Mouse (Mus musculus) left cerebral cortex, postnatal 10 days (tissue): Measurements from ENCODE around the gene Fcer1g. TPM values are rescaled to one million over a fixed set of nuclear protein-coding genes. Genes with fewer than 3 reads are reported as not detected.
A peak's percentile ranks its signal among the peaks of the same experiment; 100 is the strongest.

Experiments used
- DNase-seq, 2 experiments: peaks; one replicate each; pipeline ENCODE4 v3.0.0; 2021 to 2022; ENCODE audit warnings: low spot score in 2 of 2, mixed read lengths in 1 of 2; ENCODE audit errors: extremely low spot score in 1 of 2
- intact Hi-C: fragments of 180-260 bp; cut with DNase I; formaldehyde crosslinking; loops from one replicate; pipeline ENCODE4 v1.15.1; 2025
- total RNA-seq, 2 experiments: library from RNA; stranded (reverse); gene quantifications; 2 replicates each; pipeline ENCODE4 v1.2.3; 2021

The Fcer1g gene
- total RNA-seq = 10 to 100 TPM; 11.9 to 13.4 TPM

DNA sequence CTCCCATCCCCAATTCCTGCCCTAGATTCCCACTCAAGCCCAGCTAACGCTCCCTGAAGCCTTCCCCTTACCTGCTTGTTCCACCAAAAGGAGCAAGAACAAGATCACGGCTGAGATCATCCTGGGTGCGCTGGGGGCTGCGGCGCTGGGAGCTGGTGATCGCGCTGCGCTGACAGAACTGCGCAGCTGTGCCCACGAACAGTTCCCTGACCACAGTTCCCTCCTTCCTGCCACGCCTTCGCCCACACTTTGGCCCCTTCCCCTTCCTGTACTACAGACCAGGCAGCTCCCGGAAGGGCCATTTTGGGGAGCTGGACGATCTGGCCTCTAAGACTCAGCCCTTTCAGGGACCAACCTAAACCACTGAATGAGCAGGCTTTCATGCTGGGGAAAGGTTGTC, at the start of gene Fcer1g:
Fcer1g (minus strand) TSS at position 240 of the 400 bp plus-strand sequence.
- intact Hi-C loops = no loop called here
- DNase-seq = peak in 1 of 2 experiments; percentile 60

DNA sequence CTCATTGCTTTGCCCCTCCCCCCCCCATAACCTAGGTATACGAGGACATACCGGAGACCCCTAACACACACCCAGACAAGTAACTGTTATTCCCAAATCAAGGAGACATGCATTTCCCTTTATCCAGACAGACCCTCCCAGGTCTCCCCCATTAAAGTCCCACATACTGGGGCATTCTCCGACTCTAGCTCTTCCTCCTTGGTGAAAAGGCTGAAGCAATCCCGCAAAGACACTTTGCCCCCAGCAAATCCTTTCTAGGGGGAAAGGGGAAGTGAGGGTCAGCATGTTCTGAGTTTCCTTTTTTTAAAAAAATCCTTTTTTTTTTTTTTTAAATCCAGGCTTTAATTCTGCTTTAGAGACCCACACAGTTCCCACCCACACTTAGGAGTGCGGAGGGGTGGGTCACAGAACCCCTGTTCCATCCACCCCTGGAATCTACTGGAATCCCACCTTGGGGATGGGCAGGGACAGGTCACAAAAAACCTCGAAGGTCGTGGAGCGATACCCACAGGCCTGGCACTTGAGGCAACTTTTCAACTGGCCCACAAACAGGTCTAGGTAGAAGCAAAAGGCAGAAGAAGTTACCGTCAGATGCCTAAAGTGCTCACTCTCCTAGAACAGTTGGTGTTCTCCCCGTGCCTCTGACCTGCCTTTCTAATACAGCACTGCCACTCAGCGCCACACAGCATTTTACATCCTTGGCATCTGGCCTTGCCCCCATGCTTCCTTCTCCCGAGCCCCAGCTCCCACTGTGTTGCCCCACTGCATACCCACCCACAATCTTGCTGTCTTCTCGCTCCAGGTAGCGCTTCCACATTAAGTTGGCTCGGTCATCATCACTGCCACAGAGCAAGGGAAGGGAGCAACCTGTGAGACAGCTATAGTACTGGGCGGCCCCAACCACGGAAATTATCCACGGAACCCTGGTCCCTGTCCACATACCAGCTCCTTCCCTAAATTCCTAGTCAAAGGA, 49.3 kb upstream of the Fcer1g start:
- intact Hi-C loops = no loop called here
- DNase-seq = no peak

DNA sequence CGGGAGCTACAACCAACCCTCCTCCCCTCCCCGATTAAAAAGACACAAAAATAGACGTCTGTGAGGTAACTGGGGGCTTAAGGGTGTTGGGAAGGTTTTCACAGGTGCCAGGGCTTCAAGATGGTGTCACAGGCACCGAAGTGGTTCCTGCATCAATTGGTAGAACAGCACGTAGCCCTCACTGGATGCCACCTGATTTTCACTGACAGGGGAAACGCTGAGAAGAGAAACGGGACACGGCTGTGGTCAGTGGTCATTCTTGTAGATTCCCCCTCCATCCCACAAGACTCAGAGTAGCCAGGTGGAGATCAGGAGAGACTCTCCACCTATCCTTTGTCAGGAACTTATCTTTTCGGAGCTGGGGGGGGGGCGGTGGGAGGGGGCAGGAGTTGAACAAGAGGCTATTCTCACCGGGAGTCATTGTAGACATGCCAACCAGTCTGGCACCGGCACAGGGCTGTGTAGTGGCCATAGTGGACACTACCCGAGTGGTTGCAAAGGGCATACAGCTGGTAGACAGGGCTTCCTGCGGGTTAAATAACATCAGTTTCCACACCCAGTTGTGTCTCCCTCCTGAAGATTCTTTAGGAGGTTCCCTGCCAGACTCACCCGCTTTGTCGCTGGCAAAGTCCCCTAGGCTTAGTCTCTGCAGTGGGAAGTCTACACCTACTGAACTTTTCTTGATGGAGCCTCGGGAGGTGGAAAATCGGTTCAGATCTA, 48.1 kb upstream of the Fcer1g start:
- intact Hi-C loops = no loop called here
- no peak for DNase-seq

DNA sequence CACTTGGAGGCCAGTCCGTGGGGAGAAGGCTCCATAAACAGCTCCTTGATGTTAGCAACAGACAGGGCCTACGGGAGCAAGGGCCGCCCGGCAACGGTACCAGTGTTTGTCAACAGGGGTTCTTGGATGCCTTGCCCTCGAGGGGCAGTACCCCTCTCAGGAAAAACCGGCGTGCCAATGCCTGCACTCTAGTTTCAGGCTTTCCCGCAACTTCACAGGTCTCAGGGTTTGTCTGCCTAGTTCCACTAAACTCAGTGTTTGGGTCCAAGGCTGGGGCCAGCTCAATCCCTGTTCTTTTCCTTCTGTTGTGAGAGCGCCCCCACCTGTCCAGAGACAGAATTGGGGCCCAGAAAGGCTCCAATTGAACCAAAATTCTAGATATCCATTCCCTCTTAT, 47.4 kb upstream of the Fcer1g start:
- DNase-seq = peak; percentile 54 to 83
- intact Hi-C loops = no loop called here

DNA sequence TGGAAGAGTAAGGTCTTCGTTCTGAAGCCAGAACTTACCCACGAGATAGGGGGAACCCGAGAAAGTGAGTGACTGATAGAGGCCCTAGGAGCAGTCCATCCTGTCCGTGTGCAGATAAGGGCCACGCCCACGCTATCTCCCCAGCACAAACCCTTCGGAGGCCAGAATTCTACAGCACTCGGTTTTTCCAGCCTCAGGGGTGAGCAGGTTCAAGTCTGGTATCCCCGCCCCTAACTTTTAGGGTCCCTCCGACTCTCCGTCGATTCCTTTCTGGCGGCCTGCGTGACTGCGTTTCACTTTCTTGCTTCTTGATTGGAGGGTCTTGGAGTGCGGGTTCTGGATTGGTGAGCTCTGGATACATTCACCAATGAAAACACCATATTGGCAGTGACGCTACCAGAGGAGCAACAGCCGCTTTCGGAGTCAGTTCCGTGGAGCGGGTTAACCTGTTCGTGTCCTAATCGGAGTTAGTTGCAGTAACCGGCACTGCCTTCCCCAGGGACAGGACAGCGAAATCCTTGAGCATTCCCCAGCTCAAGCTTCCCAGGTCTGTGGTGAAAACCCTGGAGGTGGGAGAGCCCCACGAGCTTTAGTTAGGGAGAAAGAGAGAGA, 46.9 kb upstream of the Fcer1g start, which contains the start of gene Ppox:
Ppox (minus strand) TSS at position 271 of the 612 bp plus-strand sequence.
- intact Hi-C loops = no loop called here
- DNase-seq = peak; percentile 92 to 96

DNA sequence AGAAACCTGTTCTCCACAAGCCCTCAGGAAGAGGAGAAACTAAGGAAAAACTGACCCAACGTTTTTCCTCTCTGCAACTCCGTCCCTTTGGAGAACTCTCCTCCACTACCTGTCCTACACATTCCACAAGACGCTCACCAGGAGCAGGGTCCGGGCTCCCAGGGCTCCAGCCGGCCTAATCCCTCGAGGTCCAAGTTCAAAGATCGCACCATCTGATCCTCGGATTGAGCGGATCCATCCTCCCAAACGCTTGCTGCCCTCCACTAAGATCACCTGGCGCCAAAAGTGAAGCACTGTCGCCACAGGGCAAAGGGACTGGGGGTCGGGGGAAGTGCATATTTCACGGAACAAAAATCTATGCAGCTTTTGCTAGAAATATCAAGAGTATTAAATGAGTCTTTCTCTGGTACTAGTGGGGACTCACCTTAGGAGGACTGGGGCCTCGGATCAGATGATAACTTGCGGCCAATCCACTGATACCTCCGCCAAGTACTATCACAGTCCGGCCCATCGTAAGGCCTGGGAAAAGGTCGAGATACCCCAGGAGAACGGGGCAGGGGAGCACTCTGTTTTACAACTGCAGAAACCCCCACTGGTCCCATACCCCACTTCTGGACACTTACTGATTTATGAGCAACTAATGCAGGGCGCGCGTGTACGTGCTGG, 46.2 kb upstream of the Fcer1g start:
- no peak for DNase-seq
- intact Hi-C loops = no loop called here

DNA sequence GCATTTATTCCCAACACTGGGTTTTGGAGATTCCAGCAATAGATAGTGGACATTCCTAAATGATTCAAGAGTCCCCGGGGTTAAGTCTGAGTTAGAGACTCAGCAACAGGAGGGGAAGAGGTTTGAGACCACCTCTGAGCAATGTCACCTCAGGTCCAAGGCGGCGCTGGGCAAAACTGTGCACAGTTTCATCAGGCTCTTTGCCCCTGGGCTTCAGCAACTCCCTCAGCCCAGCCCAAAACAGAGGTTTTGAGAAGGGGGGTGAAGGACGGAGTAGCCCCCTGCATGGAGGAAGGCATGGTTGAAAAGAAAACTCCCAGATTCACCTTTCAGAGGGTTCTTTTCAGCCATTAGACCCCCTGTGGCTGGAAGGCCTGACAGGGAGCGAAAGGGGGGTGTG, 45.6 kb upstream of the Fcer1g start:
- intact Hi-C loops = no loop called here
- DNase-seq = no peak

DNA sequence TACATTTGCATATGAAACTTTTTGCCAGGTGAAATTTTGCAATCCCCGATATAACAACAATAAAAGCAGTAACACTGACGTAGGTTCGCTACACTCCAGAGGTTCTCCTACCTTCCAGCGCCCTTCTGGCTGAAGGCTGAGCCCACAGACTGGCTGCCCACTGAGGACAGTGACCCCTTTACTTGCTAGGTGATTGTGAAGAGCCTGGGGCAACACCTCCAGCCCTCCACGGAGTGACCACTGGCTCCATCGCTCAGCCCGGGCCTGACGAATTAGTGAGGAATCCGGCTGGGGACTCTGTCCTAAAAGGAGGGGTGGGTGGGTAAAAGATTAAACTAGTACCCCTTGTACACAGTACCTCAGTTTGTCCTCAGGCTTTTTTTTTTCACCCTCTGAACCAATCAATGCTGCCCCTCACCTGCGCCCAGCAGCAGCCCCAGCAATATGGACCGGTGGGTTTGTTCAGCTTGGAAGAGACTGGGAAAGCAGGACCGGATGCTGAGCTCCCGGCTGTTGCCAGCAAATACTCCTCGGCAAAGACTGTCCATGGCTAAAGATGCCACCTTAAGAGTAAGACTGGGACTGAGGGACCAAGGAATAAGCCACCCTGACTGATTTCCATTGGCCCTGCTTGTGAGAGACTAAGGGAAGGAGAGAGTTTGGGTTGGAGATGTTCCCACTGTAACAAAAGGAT, 45.0 kb upstream of the Fcer1g start:
- intact Hi-C loops = no loop called here
- no peak for DNase-seq

DNA sequence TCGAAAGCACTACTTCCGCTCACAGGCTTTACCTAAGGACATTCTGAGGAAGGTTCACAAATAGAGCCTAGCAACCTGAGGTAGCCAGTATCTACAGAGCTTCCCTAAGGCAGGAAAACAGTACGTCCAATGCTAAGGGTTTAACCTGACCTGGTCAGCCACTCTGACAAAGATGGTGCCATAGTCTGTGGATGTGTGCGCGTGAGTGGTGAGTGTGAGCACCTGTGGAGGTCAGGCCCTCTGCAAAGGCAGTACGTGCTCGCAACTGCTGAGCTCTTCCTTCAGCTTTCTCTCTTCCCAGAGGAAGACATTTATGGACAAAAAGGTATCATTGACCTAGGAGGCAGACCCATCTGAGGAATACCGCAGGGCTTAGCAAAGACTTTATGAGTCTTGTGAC, 44.3 kb upstream of the Fcer1g start:
- DNase-seq = no peak
- intact Hi-C loops = no loop called here

DNA sequence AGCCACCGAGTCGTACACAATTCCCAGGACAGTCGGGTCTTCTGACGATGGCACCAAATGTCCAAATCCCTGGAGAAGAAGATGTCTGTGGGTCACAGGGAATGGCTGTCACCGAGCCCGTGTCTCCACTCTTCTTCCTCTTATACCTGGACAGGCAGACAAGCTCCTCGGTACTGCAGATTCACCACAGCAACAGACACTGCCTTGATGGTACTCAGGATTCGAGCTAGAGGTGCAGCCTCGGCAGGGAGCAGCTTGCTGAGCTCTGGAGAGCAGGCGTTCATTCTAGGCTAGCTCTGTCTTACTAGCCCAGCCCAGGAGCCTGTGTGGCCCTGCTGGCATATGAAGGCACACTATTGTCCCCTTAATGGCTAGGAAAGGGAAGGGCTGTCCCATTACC, 43.6 kb upstream of the Fcer1g start:
- intact Hi-C loops = no loop called here
- no peak for DNase-seq

DNA sequence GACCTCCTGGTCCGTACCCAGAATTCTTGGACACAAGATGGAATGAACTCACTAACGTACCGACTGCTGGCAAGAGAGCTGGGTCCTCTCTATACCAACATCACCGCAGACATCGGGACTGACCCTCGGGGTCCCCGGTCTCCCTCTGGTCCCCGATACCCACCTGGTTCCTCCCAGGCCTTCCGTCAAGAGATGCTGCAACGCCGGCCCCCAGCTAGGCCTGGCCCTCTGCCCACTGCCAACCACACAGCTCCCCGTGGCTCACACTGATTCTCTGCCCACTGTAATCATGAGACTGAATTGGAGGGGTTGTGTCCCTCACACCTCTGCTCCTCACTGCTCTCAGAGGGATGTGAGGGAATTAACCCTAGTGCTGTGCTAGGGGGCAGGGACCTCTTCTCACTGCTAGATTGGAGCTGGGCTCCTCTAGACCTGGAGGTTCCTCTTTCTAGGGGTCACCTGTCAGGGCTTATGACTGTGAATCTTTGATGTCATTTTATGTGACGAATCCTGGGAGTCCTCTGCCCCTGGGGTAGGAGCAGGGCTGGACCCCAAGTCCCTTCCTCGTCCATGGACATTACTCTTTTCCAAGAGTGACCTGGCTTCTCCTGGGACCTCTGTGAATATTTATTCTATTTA, 42.1 kb upstream of the Fcer1g start:
- intact Hi-C loops = no loop called here
- DNase-seq = no peak

DNA sequence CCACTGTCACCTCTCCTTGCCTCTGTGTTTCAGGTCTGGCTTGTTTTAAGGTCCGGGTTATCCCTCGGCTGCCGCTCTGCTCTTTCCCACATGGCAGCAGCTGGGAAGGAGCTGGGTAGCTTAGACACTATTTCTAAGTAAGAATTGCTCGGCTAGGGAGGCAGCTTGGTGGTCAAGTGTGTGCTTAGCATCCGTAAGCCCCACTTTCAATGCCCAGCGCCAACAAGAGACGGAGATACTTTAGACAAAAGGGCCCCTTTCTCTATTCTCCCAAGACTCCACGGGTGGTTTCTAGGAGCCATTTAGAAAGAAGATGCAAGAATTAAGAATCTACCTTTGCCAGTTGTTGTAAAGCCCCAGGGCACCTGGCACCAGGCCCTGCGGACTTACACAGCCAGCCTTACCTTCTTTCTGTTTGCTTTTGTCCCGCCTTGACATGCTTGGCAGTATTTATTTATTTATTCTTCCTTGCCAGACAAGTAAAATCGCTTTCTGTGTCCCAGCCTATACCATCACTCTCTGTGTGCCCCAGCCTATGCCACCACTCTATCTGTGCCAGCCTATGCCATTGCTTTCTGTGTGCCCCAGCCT, 41.1 kb upstream of the Fcer1g start:
- DNase-seq = no peak
- intact Hi-C loops = no loop called here

DNA sequence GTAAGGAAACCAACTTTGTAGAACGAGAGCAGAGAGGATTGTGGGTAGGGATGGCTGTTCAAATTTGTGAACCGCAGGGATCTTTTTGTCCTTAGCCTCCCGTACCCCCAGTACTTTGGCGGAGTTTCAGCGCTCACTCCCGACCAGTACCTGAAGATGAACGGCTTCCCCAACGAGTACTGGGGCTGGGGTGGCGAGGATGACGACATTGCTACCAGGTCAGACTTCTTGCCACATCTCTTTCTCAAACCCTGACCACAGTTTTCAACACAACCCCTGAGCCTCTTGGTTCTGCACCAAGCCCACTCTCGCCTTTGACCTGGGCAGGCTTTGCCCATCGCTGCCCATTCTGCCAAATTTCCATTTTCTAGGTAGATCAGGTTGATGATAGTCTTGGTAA, 40.0 kb upstream of the Fcer1g start:
- intact Hi-C loops = no loop called here
- DNase-seq = no peak

DNA sequence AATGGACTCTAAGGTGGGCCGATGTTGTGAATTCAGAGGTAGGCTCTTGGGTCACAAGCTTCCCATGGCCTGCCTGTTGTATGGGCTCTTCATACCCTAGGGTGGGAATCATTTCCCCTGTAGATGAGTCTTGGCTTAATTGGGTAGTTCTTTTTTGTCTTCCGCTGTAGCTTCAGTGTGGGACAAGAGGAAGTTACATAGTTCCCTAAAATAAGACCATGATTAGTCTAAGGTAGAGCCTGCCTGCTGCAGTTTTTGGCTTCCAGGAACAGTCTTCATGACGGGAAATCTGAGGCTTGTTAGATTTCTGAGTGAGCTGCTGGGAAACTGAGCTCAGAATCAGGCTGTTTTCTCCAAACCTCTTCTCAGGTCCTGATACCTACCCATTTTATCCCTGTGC, 37.9 kb upstream of the Fcer1g start:
- intact Hi-C loops = no loop called here
- no peak for DNase-seq

DNA sequence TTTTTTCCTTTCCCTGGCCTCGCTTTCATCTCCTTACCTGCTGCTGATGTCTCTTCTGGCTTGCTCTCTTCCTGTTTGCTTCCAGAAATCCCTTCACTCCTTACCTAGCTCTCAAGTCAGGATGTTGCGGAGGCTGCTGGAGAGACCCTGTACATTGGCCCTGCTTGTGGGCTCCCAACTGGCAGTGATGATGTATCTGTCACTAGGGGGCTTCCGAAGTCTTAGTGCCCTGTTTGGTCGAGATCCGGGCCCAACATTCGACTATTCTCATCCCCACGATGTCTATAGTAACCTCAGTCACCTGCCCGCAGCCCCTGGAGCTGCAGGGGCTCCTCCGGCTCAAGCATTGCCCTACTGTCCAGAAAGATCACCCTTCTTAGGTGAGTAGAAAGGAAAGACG, 37.5 kb upstream of the Fcer1g start:
- intact Hi-C loops = no loop called here
- DNase-seq = no peak

DNA sequence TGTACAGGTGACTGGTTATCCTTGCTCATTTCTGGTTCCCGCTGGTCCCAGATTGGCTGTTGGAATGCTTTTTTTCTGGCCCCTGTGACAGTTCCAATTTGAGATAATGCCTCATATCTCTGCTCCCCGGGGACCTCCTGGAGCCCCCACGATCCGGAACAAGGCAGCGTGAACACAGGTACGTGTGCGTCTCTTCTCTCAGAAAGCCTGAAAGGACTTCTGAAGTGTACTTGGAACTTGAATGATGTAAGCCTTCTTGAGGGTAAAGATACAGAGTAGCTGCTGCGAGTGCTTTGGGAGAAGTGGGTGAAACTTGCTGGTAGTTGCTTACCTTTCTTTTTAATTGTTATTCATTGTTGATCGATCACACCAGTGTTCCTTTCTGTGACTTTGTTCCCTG, 37.0 kb upstream of the Fcer1g start:
- intact Hi-C loops = no loop called here

DNA sequence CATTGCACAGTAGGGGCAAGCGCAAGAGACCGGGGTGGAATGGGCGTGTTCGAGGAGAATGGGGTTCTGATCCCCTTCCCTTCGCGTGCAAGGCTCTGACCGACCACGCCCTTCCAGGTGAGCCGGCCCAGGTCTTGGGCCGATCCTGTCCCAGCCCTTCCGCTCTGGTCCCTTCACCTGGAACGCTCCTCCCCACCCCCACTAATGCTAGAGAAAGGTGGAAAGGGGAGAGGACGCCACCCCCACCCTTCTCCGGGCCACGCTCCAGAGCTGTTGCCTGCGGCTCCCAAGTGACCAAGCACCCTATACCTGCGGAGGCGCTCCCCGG, 36.4 kb upstream of the Fcer1g start:
- peak in 1 of 2 experiments; percentile 56 for DNase-seq
- intact Hi-C loops = no loop called here

More for the DNA sequence above, 37.0 kb upstream of the Fcer1g start:
- DNase-seq = no peak
